Mouse (Mus musculus) CH12.LX (cell line): Measurements from ENCODE around the gene Ptprk. TPM values are rescaled to one million over a fixed set of nuclear protein-coding genes. Genes with fewer than 3 reads are reported as not detected.

ENCODE experiments used
- DNase-seq: peaks from one replicate; pipeline ENCODE4 v3.0.0-alpha.2; 2013; ENCODE audit errors: extremely low read depth
- H3K27ac ChIP-seq: 2 replicates; pipeline ENCODE4 v1.5.1; 2012; ENCODE audit warnings: low read depth, mild to moderate bottlenecking, control low read depth, moderate library complexity; ENCODE audit not compliant: insufficient read depth
- H3K27me3 ChIP-seq: replicated peaks from 2 replicates; pipeline ENCODE3; 2012; ENCODE audit warnings: inconsistent platforms
- H3K36me3 ChIP-seq, 2 experiments: replicated peaks in 1 of 2; 2 replicates each; pipeline versions ENCODE3 to v1.6.1; 2012; ENCODE audit warnings: inconsistent platforms in 1 of 2, low read length in 1 of 2, mild to moderate bottlenecking in 1 of 2, mixed read lengths in 1 of 2, moderate library complexity in 1 of 2; ENCODE audit not compliant: control insufficient read depth in 1 of 2, insufficient read depth in 1 of 2
- H3K4me1 ChIP-seq, 2 experiments: 2 replicates each; pipeline ENCODE4 v1.6.1; 2012; ENCODE audit warnings: inconsistent platforms in 1 of 2, moderate library complexity in 1 of 2; ENCODE audit not compliant: insufficient read depth in 2 of 2, control insufficient read depth in 1 of 2
- H3K4me2 ChIP-seq: 2 replicates; pipeline ENCODE4 v1.6.1; 2012; ENCODE audit warnings: low read depth, mild to moderate bottlenecking, control low read depth; ENCODE audit not compliant: poor library complexity, insufficient read depth, severe bottlenecking
- H3K4me3 ChIP-seq, 3 experiments: fragments of 150-350 bp in 1 of 3; sonication (generic) in 1 of 3; replicated peaks in 1 of 3; 2 replicates each; pipeline versions ENCODE3 to v1.5.1; 2011 to 2012; ENCODE audit warnings: low read depth in 2 of 3, low read length in 2 of 3, mild to moderate bottlenecking in 2 of 3, moderate library complexity in 2 of 3, control low read depth in 1 of 3, improper control_type of control experiment in 1 of 3, inconsistent platforms in 1 of 3, mixed read lengths in 1 of 3; ENCODE audit not compliant: poor library complexity in 1 of 3
- H3K79me2 ChIP-seq: replicated peaks from 2 replicates; pipeline ENCODE4 v1.6.1; 2012; ENCODE audit warnings: mild to moderate bottlenecking, moderate library complexity; ENCODE audit not compliant: control insufficient read depth, poor library complexity, insufficient read depth, severe bottlenecking; ENCODE audit errors: extremely low read depth
- H3K9ac ChIP-seq: 2 replicates; pipeline ENCODE4 v1.6.1; 2012; ENCODE audit warnings: low read depth, mild to moderate bottlenecking, control low read depth, moderate library complexity; ENCODE audit not compliant: insufficient read depth
- H3K9me3 ChIP-seq: replicated peaks from 2 replicates; pipeline ENCODE3; 2012; ENCODE audit warnings: low read length, inconsistent platforms, mixed read lengths
- BHLHE40 ChIP-seq: IDR thresholded peaks from 2 replicates; pipeline ENCODE4 v1.6.1; 2011; ENCODE audit warnings: mild to moderate bottlenecking, low read depth, low read length, improper control_type of control experiment
- CHD2 ChIP-seq: IDR thresholded peaks from 2 replicates; pipeline ENCODE4 v1.6.1; 2011; ENCODE audit warnings: low read length, improper control_type of control experiment
- CTCF ChIP-seq, 2 experiments: IDR thresholded peaks in 1 of 2; conservative IDR thresholded peaks in 1 of 2; 2 replicates each; pipeline ENCODE4 v1.5.1; 2011 to 2012; ENCODE audit warnings: low read depth in 2 of 2, low read length in 2 of 2, improper control_type of control experiment in 1 of 2, inconsistent platforms in 1 of 2, mild to moderate bottlenecking in 1 of 2, moderate library complexity in 1 of 2
- E2F4 ChIP-seq: IDR thresholded peaks from 2 replicates; pipeline ENCODE4 v1.6.1; 2011; ENCODE audit warnings: low read depth, low read length, improper control_type of control experiment; ENCODE audit not compliant: insufficient replicate concordance
- ELF1 ChIP-seq: IDR thresholded peaks from 2 replicates; pipeline ENCODE4 v1.6.1; 2014; ENCODE audit warnings: low read depth, mild to moderate bottlenecking, inconsistent platforms, low read length, improper control_type of control experiment
- EP300 ChIP-seq: IDR thresholded peaks from 2 replicates; pipeline ENCODE4 v1.6.1; 2011; ENCODE audit warnings: low read length, improper control_type of control experiment
- IRF4 ChIP-seq: IDR thresholded peaks from 2 replicates; pipeline ENCODE4 v1.6.1; 2014; ENCODE audit warnings: low read depth, mild to moderate bottlenecking, inconsistent platforms, low read length, improper control_type of control experiment
- MAZ ChIP-seq: IDR thresholded peaks from 2 replicates; pipeline ENCODE4 v1.6.1; 2012; ENCODE audit warnings: low read depth, mild to moderate bottlenecking, inconsistent platforms, low read length, improper control_type of control experiment, moderate library complexity
- MEF2A ChIP-seq: IDR thresholded peaks from 2 replicates; pipeline ENCODE4 v1.6.1; 2014; ENCODE audit warnings: low read depth, mild to moderate bottlenecking, inconsistent platforms, low read length, improper control_type of control experiment, borderline replicate concordance
- MXI1 ChIP-seq: IDR thresholded peaks from 2 replicates; pipeline ENCODE4 v1.6.1; 2011; ENCODE audit warnings: mild to moderate bottlenecking, low read depth, low read length, improper control_type of control experiment
- MYC ChIP-seq: IDR thresholded peaks from 2 replicates; pipeline ENCODE4 v1.6.1; 2011; ENCODE audit warnings: low read depth, mild to moderate bottlenecking, improper control_type of control experiment, low read length
- PAX5 ChIP-seq: IDR thresholded peaks from 2 replicates; pipeline ENCODE4 v1.6.1; 2012; ENCODE audit warnings: low read length, inconsistent platforms, mixed read lengths
- POLR2AphosphoS2 ChIP-seq: IDR thresholded peaks from 2 replicates; pipeline ENCODE4 v1.6.1; 2011; ENCODE audit warnings: low read depth, low read length, improper control_type of control experiment
- RAD21 ChIP-seq: IDR thresholded peaks from 2 replicates; pipeline ENCODE4 v1.6.1; 2011; ENCODE audit warnings: low read depth, mild to moderate bottlenecking, low read length, improper control_type of control experiment, moderate library complexity
- SIN3A ChIP-seq: IDR thresholded peaks from 2 replicates; pipeline ENCODE4 v1.6.1; 2012; ENCODE audit warnings: low read length, improper control_type of control experiment, inconsistent platforms
- SMC3 ChIP-seq: IDR thresholded peaks from 2 replicates; pipeline ENCODE4 v1.6.1; 2011; ENCODE audit warnings: low read depth, low read length, improper control_type of control experiment
- TBP ChIP-seq: conservative IDR thresholded peaks from 2 replicates; pipeline ENCODE4 v1.6.1; 2011; ENCODE audit warnings: low read depth, low read length, improper control_type of control experiment
- UBTF ChIP-seq: IDR thresholded peaks from 2 replicates; pipeline ENCODE4 v1.6.1; 2012; ENCODE audit warnings: low read depth, mild to moderate bottlenecking, inconsistent platforms, low read length, improper control_type of control experiment, moderate library complexity
- USF1 ChIP-seq: IDR thresholded peaks from 2 replicates; pipeline ENCODE4 v1.6.1; 2014; ENCODE audit warnings: low read depth, mild to moderate bottlenecking, inconsistent platforms, low read length, improper control_type of control experiment
- ZKSCAN1 ChIP-seq: IDR thresholded peaks from 2 replicates; pipeline ENCODE4 v1.6.1; 2012; ENCODE audit warnings: low read depth, inconsistent platforms, low read length, improper control_type of control experiment, borderline replicate concordance
- ZMIZ1 ChIP-seq: IDR thresholded peaks from 2 replicates; pipeline ENCODE4 v1.6.1; 2012; ENCODE audit warnings: low read depth, mild to moderate bottlenecking, inconsistent platforms, low read length, improper control_type of control experiment
- ZNF384 ChIP-seq: IDR thresholded peaks from 2 replicates; pipeline ENCODE4 v1.6.1; 2012; ENCODE audit warnings: low read depth, low read length, improper control_type of control experiment, inconsistent platforms
- dilution Hi-C: fragments of 300-500 bp; cut with MboI; formaldehyde crosslinking; loops from 2 replicates; pipeline ENCODE4 v1.14.3; 2020; ENCODE audit warnings: low sequenced_read_pairs; ENCODE audit not compliant: extremely low pct_unique_long_range_greater_than_20kb, extremely low pct_ligation_motif_present
- in situ Hi-C: fragments of 300-500 bp; cut with MboI; formaldehyde crosslinking; loops from 3 replicates; pipeline ENCODE4 v1.14.3; 2019; ENCODE audit warnings: low sequenced_read_pairs, low pct_ligation_motif_present, low pct_unique_long_range_greater_than_20kb, mixed read lengths
- polyA plus RNA-seq: library from polyadenylated mRNA; unstranded; fragments of >175 nt; gene quantifications from 2 replicates; pipeline ENCODE4 v1.2.1, GENCODE M21; 2012; ENCODE audit warnings: low read depth; ENCODE audit not compliant: insufficient read length
- total RNA-seq, 2 experiments: library from RNA; depleted of rRNA; stranded (reverse); fragments of 300-350 nt in 1 of 2; fragments of >200 nt in 1 of 2; gene quantifications; 2 replicates each; pipeline ENCODE4 v1.2.3; 2012 to 2014

Gene Ptprk
- total and polyA plus RNA-seq, 3 experiments, result not detected

DNA sequence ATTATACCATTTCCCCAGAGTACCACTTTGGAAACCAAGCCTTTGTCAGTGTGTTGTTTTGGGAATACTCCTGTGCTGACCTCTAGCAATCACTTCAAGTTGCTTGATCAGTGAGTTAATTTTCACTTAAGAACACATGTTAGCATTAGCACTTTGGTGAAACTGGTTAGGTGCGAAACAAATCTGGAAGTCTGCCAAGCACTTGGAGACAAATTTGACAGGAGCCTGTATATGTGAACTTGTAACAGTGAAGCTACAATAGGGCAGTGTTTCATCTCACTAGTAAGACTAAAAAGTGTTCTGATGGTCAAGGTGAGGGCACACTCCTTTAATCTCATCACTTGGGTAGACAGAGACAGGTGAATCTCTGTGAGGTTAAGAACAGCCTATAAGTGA is 321.9 kb downstream of the Ptprk start:
- Histone ChIP-seq H3K27me3 (no peaks in the 10 kb centered on the region), H3K4me1 (no peaks in the 10 kb centered on the region)
- no peak for TF ChIP-seq PAX5
- no peak for TF ChIP-seq EP300
- TF ChIP-seq ZNF384, result no peak
- TF ChIP-seq, all 38 proteins: peak for 0
- H3K4me3 ChIP-seq, result no peak overlapping the region
- no peak overlapping the region for H3K4me2 ChIP-seq
- in situ Hi-C loops (no loop called here), dilution Hi-C loops (no loop called here)
- H3K27ac ChIP-seq, result no peak overlapping the region
- DNase-seq, result no peak
- no peaks in the 10 kb centered on the region for H3K36me3 ChIP-seq
- peaks cover 2% of the 10 kb centered on the region for H3K9me3 ChIP-seq
- no peaks in the 10 kb centered on the region for H3K79me2 ChIP-seq
- H3K9ac ChIP-seq, result no peak overlapping the region

DNA sequence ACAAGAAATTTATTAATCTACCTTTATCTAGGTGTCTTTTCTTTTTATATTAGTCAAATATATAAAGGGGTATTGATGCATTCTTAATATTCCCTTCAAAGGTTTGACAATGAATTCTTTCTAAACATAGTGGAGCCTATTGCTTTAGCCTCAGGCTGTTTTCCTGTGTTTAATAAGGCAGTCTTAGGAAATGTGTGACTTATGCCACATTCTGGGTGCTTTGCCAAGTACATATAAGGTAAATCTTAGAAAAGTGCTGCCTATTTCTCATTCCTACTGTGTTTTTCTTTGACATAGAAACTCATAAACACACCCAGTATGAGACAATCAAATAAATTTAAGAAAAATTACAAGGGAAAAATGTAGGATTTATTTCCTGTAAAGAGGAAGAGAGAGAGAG is 327.2 kb downstream of the Ptprk start:
- in situ Hi-C loops (no loop called here), dilution Hi-C loops (no loop called here)
- peaks cover 2% of the 10 kb centered on the region for H3K9me3 ChIP-seq
- no peaks in the 10 kb centered on the region for H3K4me1 ChIP-seq
- no peak overlapping the region for H3K27ac ChIP-seq
- no peak for TF ChIP-seq E2F4
- no peak for TF ChIP-seq ZKSCAN1
- no peak for TF ChIP-seq SIN3A
- TF ChIP-seq MAZ, result no peak
- no peak for TF ChIP-seq UBTF
- no peak for TF ChIP-seq IRF4
- TF ChIP-seq BHLHE40, result no peak
- no peak for TF ChIP-seq MEF2A
- no peak for TF ChIP-seq CTCF (conservative IDR thresholded peaks at IDR 0.05 in 1 of 2, IDR thresholded peaks at IDR 0.05 in 1 of 2; ENCODE audit: low read depth in 2 of 2, low read length in 2 of 2)
- no peak for TF ChIP-seq CHD2
- no peak for TF ChIP-seq MXI1
- no peak for TF ChIP-seq MYC
- H3K27me3 ChIP-seq, result no peaks in the 10 kb centered on the region
- H3K79me2 ChIP-seq, result no peaks in the 10 kb centered on the region
- H3K4me2 ChIP-seq, result no peak overlapping the region
- no peak for DNase-seq
- H3K36me3 ChIP-seq, result no peaks in the 10 kb centered on the region
- H3K4me3 ChIP-seq, result no peak overlapping the region
- H3K9ac ChIP-seq, result no peak overlapping the region

DNA sequence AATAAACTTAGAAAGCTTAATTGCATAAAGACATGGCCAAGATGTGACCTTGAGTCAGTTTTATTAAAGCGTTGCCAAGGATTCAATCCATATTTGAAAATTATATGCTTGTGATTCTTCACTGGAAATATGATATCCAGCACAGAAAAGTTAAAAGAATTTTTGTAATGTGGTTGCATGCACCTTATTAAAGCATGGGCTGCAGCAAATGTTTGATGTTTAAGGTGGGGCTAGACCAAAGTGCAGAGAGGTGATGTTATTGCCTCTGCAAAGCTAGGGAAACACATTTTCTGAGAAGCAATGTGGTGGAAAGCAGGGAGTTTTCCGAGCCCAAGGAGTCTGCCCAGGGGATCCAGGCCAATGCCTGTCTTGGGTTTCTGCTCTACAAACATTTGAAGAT is 334.4 kb downstream of the Ptprk start:
- Histone ChIP-seq H3K4me3 (no peak overlapping the region), H3K4me1 (no peaks in the 10 kb centered on the region), H3K9me3 (no peaks in the 10 kb centered on the region), H3K27ac (no peak overlapping the region), H3K4me2 (no peak overlapping the region), H3K27me3 (no peaks in the 10 kb centered on the region), H3K36me3 (no peaks in the 10 kb centered on the region), H3K79me2 (no peaks in the 10 kb centered on the region), H3K9ac (no peak overlapping the region)
- DNase-seq, result no peak
- in situ Hi-C loops (no loop called here), dilution Hi-C loops (no loop called here)
- TF ChIP-seq UBTF (no peak), USF1 (no peak), ELF1 (no peak), MEF2A (no peak), CTCF (conservative IDR thresholded peaks at IDR 0.05 in 1 of 2, IDR thresholded peaks at IDR 0.05 in 1 of 2; ENCODE audit: low read depth in 2 of 2, low read length in 2 of 2) (no peak), RAD21 (no peak), POLR2AphosphoS2 (no peak), ZMIZ1 (no peak), TBP (no peak), SMC3 (no peak), CHD2 (no peak)
